Mouse (Mus musculus): ENCODE results near the gene Hnf4a. TPM values are rescaled to one million over a fixed set of nuclear protein-coding genes. Genes with fewer than 3 reads are reported as not detected.

Gene Hnf4a
- total and polyA plus RNA-seq, 3 experiments, result not detected

GRCm38 (mm10) chr2:163593636-163594282, 87.2 kb downstream of the Hnf4a start:
- in situ Hi-C loops (cut with MboI; ENCODE audit: low pct_ligation_motif_present, low pct_unique_long_range_greater_than_20kb, low sequenced_read_pairs) (loop anchor here (10.0 kb wide), 1 partner anchor 59 kb away; no protein-coding TSS in a partner anchor), dilution Hi-C loops (cut with MboI; ENCODE audit: extremely low pct_ligation_motif_present, extremely low pct_unique_long_range_greater_than_20kb, low sequenced_read_pairs) (no loop called here)
- no peaks in the 10 kb centered on the region for H3K36me3 ChIP-seq (replicated peaks in 1 of 2; ENCODE audit: control insufficient read depth in 1 of 2, insufficient read depth in 1 of 2, low read length in 1 of 2)
- no peak for DNase-seq (ENCODE audit: extremely low read depth)
- no peak overlapping the region for H3K27ac ChIP-seq (ENCODE audit: insufficient read depth, low read depth)
- no peak overlapping the region for H3K9ac ChIP-seq (ENCODE audit: insufficient read depth, low read depth)
- H3K79me2 ChIP-seq (replicated peaks; ENCODE audit: control insufficient read depth, extremely low read depth, insufficient read depth, poor library complexity, severe bottlenecking), result no peaks in the 10 kb centered on the region
- no peak overlapping the region for H3K4me3 ChIP-seq (replicated peaks in 1 of 3; ENCODE audit: low read depth in 2 of 3, low read length in 2 of 3, poor library complexity in 1 of 3)
- H3K27me3 ChIP-seq (replicated peaks), result peaks cover 12% of the 10 kb centered on the region
- no peak for TF ChIP-seq TBP (conservative IDR thresholded peaks at IDR 0.05; ENCODE audit: low read depth, low read length)
- TF ChIP-seq EP300 (IDR thresholded peaks at IDR 0.05; ENCODE audit: low read length), result no peak
- no peak for TF ChIP-seq JUN (IDR thresholded peaks at IDR 0.05; ENCODE audit: insufficient read depth, low read depth, low read length)
- no peak for TF ChIP-seq PAX5 (IDR thresholded peaks at IDR 0.05; ENCODE audit: low read length)
- no peak for TF ChIP-seq KAT2A (IDR thresholded peaks at IDR 0.05; ENCODE audit: insufficient replicate concordance, low read length)
- no peak for TF ChIP-seq MAZ (IDR thresholded peaks at IDR 0.05; ENCODE audit: low read depth, low read length)
- TF ChIP-seq POLR2AphosphoS2 (IDR thresholded peaks at IDR 0.05; ENCODE audit: low read depth, low read length), result no peak
- no peak for TF ChIP-seq USF1 (IDR thresholded peaks at IDR 0.05; ENCODE audit: low read depth, low read length)
- TF ChIP-seq E2F4 (IDR thresholded peaks at IDR 0.05; ENCODE audit: insufficient replicate concordance, low read depth, low read length), result no peak
- TF ChIP-seq SIN3A (IDR thresholded peaks at IDR 0.05; ENCODE audit: low read length), result no peak
- TF ChIP-seq JUND (conservative IDR thresholded peaks at IDR 0.05; ENCODE audit: low read depth, low read length), result no peak
- TF ChIP-seq ZNF384 (IDR thresholded peaks at IDR 0.05; ENCODE audit: low read depth, low read length), result no peak
- TF ChIP-seq ZKSCAN1 (IDR thresholded peaks at IDR 0.05; ENCODE audit: borderline replicate concordance, low read depth, low read length), result no peak
- no peak for TF ChIP-seq MAFK (IDR thresholded peaks at IDR 0.05; ENCODE audit: insufficient replicate concordance, low read length)
- TF ChIP-seq UBTF (IDR thresholded peaks at IDR 0.05; ENCODE audit: low read depth, low read length), result no peak
- TF ChIP-seq MAX (IDR thresholded peaks at IDR 0.05; ENCODE audit: low read length), result no peak
- no peak overlapping the region for H3K4me2 ChIP-seq (ENCODE audit: insufficient read depth, low read depth, poor library complexity, severe bottlenecking)
- no peaks in the 10 kb centered on the region for H3K9me3 ChIP-seq (replicated peaks; ENCODE audit: low read length)
- peaks cover 0 to 21% of the 10 kb centered on the region in 2 experiments; a peak in 2 of 4 replicates for H3K4me1 ChIP-seq (ENCODE audit: control insufficient read depth in 1 of 2, insufficient read depth in 2 of 2)

GRCm38 (mm10) chr2:163595119-163595518, 88.5 kb downstream of the Hnf4a start:
- Histone ChIP-seq H3K4me3 (replicated peaks in 1 of 3; ENCODE audit: low read depth in 2 of 3, low read length in 2 of 3, poor library complexity in 1 of 3) (no peak overlapping the region), H3K9ac (ENCODE audit: insufficient read depth, low read depth) (no peak overlapping the region), H3K27ac (ENCODE audit: insufficient read depth, low read depth) (no peak overlapping the region), H3K4me1 (ENCODE audit: control insufficient read depth in 1 of 2, insufficient read depth in 2 of 2) (peaks cover 0 to 29% of the 10 kb centered on the region in 2 experiments; a peak in 2 of 4 replicates), H3K27me3 (replicated peaks) (peaks cover 12% of the 10 kb centered on the region), H3K9me3 (replicated peaks; ENCODE audit: low read length) (no peaks in the 10 kb centered on the region), H3K36me3 (replicated peaks in 1 of 2; ENCODE audit: control insufficient read depth in 1 of 2, insufficient read depth in 1 of 2, low read length in 1 of 2) (no peaks in the 10 kb centered on the region), H3K79me2 (replicated peaks; ENCODE audit: control insufficient read depth, extremely low read depth, insufficient read depth, poor library complexity, severe bottlenecking) (no peaks in the 10 kb centered on the region), H3K4me2 (ENCODE audit: insufficient read depth, low read depth, poor library complexity, severe bottlenecking) (no peak overlapping the region)
- DNase-seq (ENCODE audit: extremely low read depth), result no peak
- in situ Hi-C loops (cut with MboI; ENCODE audit: low pct_ligation_motif_present, low pct_unique_long_range_greater_than_20kb, low sequenced_read_pairs), result loop anchor here (10.0 kb wide), 1 partner anchor 60 kb away; no protein-coding TSS in a partner anchor
- TF ChIP-seq ZC3H11A (IDR thresholded peaks at IDR 0.05; ENCODE audit: low read depth, low read length) (no peak), KAT2A (IDR thresholded peaks at IDR 0.05; ENCODE audit: insufficient replicate concordance, low read length) (no peak)
- dilution Hi-C loops (cut with MboI; ENCODE audit: extremely low pct_ligation_motif_present, extremely low pct_unique_long_range_greater_than_20kb, low sequenced_read_pairs), result no loop called here
